Mouse (Mus musculus) heart, embryonic 10.5 days (tissue): ENCODE measurements around the gene Ccdc88b. TPM values are rescaled to one million over a fixed set of nuclear protein-coding genes. Genes with fewer than 3 reads are reported as not detected.

ENCODE experiments used
- microRNA-seq: library from miRNA; unstranded; fragments of <30 nt; microRNA quantifications from one replicate; pipeline ENCODE4, GENCODE M21; 2017
- polyA plus RNA-seq: library from polyadenylated mRNA; unstranded; fragments of >200 nt; fragmentation: Nextera tagmentation; extraction: Ambion mirVana; gene quantifications from 2 replicates; pipeline ENCODE4 v1.2.1, GENCODE M21; 2016

Ccdc88b gene
- polyA plus RNA-seq, 1 experiment from 2014 or later: 0.63 TPM

Small RNA genes within 50 kb of the gene (microRNA-seq; reads per million reads assigned to microRNA genes)
- not detected for gene Mir5046

Other genes starting within 250 kb of the Ccdc88b start
- gene Rps6ka4, start 17.6 kb downstream of the Ccdc88b start, polyA plus RNA-seq: 10.1 and 14.7 TPM in 2 replicates
- 89.9 and 116 TPM in 2 replicates for gene Trmt112, start 51.5 kb upstream of the Ccdc88b start, polyA plus RNA-seq
- gene Prdx5, start 51.9 kb upstream of the Ccdc88b start, polyA plus RNA-seq: 166 and 169 TPM in 2 replicates
- gene Esrra, start 63.6 kb upstream of the Ccdc88b start, polyA plus RNA-seq: 23.1 and 29.4 TPM in 2 replicates
- gene Catsperz, start 67.2 kb upstream of the Ccdc88b start, polyA plus RNA-seq: 2.3 and 2.4 TPM in 2 replicates
- 0.25 and 0.32 TPM in 2 replicates for gene Kcnk4, start 76.3 kb upstream of the Ccdc88b start, polyA plus RNA-seq
- 61.3 and 62.0 TPM in 2 replicates for gene Bad, start 83.7 kb upstream of the Ccdc88b start, polyA plus RNA-seq
- 20.3 and 23.3 TPM in 2 replicates for gene Gpr137, start 84.3 kb upstream of the Ccdc88b start, polyA plus RNA-seq
- 169 and 191 TPM in 2 replicates for gene Ppp1r14b, start 116.8 kb upstream of the Ccdc88b start, polyA plus RNA-seq
- gene Plcb3, start 118.3 kb upstream of the Ccdc88b start, polyA plus RNA-seq: 26.1 and 31.9 TPM in 2 replicates
- 110 and 131 TPM in 2 replicates for gene Fkbp2, start 122.3 kb upstream of the Ccdc88b start, polyA plus RNA-seq
- 53.0 and 94.1 TPM in 2 replicates for gene Vegfb, start 129.4 kb upstream of the Ccdc88b start, polyA plus RNA-seq
- gene Dnajc4, start 134.4 kb upstream of the Ccdc88b start, polyA plus RNA-seq: 24.6 and 29.5 TPM in 2 replicates
- gene Nudt22, start 137.9 kb upstream of the Ccdc88b start, polyA plus RNA-seq: 23.9 and 25.2 TPM in 2 replicates
- gene Trpt1, start 137.9 kb upstream of the Ccdc88b start, polyA plus RNA-seq: 11.3 and 16.7 TPM in 2 replicates
- 10.6 and 22.7 TPM in 2 replicates for gene Fermt3, start 161.3 kb upstream of the Ccdc88b start, polyA plus RNA-seq
- 320 and 388 TPM in 2 replicates for gene Stip1, start 181.8 kb upstream of the Ccdc88b start, polyA plus RNA-seq
- 8.0 and 12.4 TPM in 2 replicates for gene Macrod1, start 198.6 kb upstream of the Ccdc88b start, polyA plus RNA-seq
- 0.53 and 1.0 TPM in 2 replicates for gene Flrt1, start 247.5 kb upstream of the Ccdc88b start, polyA plus RNA-seq